Mouse (Mus musculus) natural killer cell, adult 2 months (primary cell): ENCODE measurements around the gene Gm49721.
"Not testable (repeated sequence)": the region's sequence is repeated elsewhere in the genome, so short reads cannot be mapped to it uniquely, and the experiment has no call there.

Experiments
- DNase-seq, 2 experiments: peaks; one replicate each; pipeline ENCODE4 v3.0.0; 2022; ENCODE audit warnings: low spot score in 2 of 2

Gm49721 gene

GRCm38 (mm10) chr17:7075519-7075918, 96.8 kb downstream of the Gm49721 start:
- DNase-seq: not testable (repeated sequence)

- DNase-seq: peak; percentile 44 to 61
These were observed 100.9 kb downstream of the Gm49721 start for GRCm38 (mm10) chr17:7079558-7079957.

GRCm38 (mm10) chr17:7084523-7084922, 105.8 kb downstream of the Gm49721 start:
- not testable (repeated sequence) for DNase-seq

GRCm38 (mm10) chr17:7085469-7086168, 106.9 kb downstream of the Gm49721 start:
- not testable (repeated sequence) for DNase-seq

- DNase-seq: not testable (repeated sequence)
These were observed 108.1 kb downstream of the Gm49721 start for GRCm38 (mm10) chr17:7086836-7087235.
